Mouse (Mus musculus) liver, embryonic 14.5 days (tissue): ENCODE results near the gene Dtl. TPM values are rescaled to one million over a fixed set of nuclear protein-coding genes. Genes with fewer than 3 reads are reported as not detected.

Experiments
- ATAC-seq: fragments of 200-750 bp; cut with Nextera tagmentation; 2 replicates; pipeline ENCODE4 v1.8.0; 2017; ENCODE audit warnings: moderate number of reproducible peaks, mild to moderate bottlenecking, moderate library complexity; ENCODE audit not compliant: insufficient read depth
- DNase-seq, 3 experiments: peaks; one replicate each; pipeline ENCODE4 v3.0.0-alpha.2; 2012 to 2013; ENCODE audit warnings: low read depth in 3 of 3, low spot score in 3 of 3
- H3K27ac ChIP-seq: fragments of 300-500 bp; sonication (generic); 2 replicates; pipeline ENCODE4 v1.5.1; 2014; ENCODE audit warnings: moderate library complexity, mild to moderate bottlenecking, control low read depth, inconsistent platforms
- H3K27me3 ChIP-seq: fragments of 300-500 bp; sonication (generic); 2 replicates; pipeline ENCODE4 v1.6.1; 2014; ENCODE audit warnings: mild to moderate bottlenecking, low read length, moderate library complexity; ENCODE audit not compliant: control insufficient read depth, insufficient read depth
- H3K36me3 ChIP-seq: fragments of 300-500 bp; sonication (generic); replicated peaks from 2 replicates; pipeline ENCODE4 v1.6.1; 2014; ENCODE audit warnings: low read depth; ENCODE audit not compliant: control insufficient read depth, insufficient read depth
- H3K4me1 ChIP-seq, 2 experiments: fragments of 200-500 bp in 1 of 2; fragments of 300-500 bp in 1 of 2; sonication (generic) in 1 of 2; replicated peaks; 2 replicates each; pipeline ENCODE4 v1.6.1; 2012 to 2014; ENCODE audit warnings: antibody characterized with exemption in 1 of 2, inconsistent platforms in 1 of 2, low read length in 1 of 2; ENCODE audit not compliant: control insufficient read depth in 2 of 2, insufficient read depth in 2 of 2
- H3K4me2 ChIP-seq: fragments of 300-500 bp; sonication (generic); 2 replicates; pipeline ENCODE4 v1.6.1; 2014; ENCODE audit warnings: low read depth, mild to moderate bottlenecking, control low read depth, moderate library complexity
- H3K4me3 ChIP-seq, 2 experiments: fragments of 200-500 bp in 1 of 2; fragments of 300-500 bp in 1 of 2; sonication (generic) in 1 of 2; 2 replicates each; pipeline ENCODE4 v1.5.1; 2012 to 2014; ENCODE audit warnings: low read depth in 2 of 2, low read length in 2 of 2, mild to moderate bottlenecking in 2 of 2, control low read depth in 1 of 2, inconsistent platforms in 1 of 2, moderate library complexity in 1 of 2; ENCODE audit not compliant: insufficient read depth in 1 of 2
- H3K9ac ChIP-seq: fragments of 300-500 bp; sonication (generic); replicated peaks from 2 replicates; pipeline ENCODE4 v1.6.1; 2014; ENCODE audit warnings: mild to moderate bottlenecking, control low read depth, moderate library complexity
- H3K9me3 ChIP-seq: fragments of 300-500 bp; sonication (generic); 2 replicates; pipeline ENCODE4 v1.6.1; 2016; ENCODE audit warnings: low read length, mixed read lengths; ENCODE audit not compliant: control insufficient read depth
- CTCF ChIP-seq: IDR thresholded peaks from 2 replicates; pipeline ENCODE4 v1.5.1; 2016; ENCODE audit warnings: antibody characterized with exemption, low read depth, control low read depth
- EP300 ChIP-seq: IDR thresholded peaks from 2 replicates; pipeline ENCODE4 v1.6.1; 2016; ENCODE audit warnings: antibody characterized with exemption, low read depth
- WGBS: fragments of 180-500 bp; shearing (Covaris S2); extraction: QIAGEN DNeasy Blood & Tissue Kit; methylation state at CpG from one replicate; pipeline ENCODE4 v1.1.7; 2014; ENCODE audit not compliant: insufficient replicate concordance; 5-methylcytosine and 5-hydroxymethylcytosine counted together
- polyA plus RNA-seq, 2 experiments: library from polyadenylated mRNA; depleted of rRNA in 1 of 2; stranded (reverse) in 1 of 2; unstranded in 1 of 2; fragments of >200 nt; fragmentation: Nextera tagmentation in 1 of 2; extraction: Ambion mirVana in 1 of 2; gene quantifications; 2 replicates each; pipeline versions ENCODE4 v1.2.1 to v1.2.3; 2012 to 2014

Gene Dtl
- polyA plus RNA-seq, 2 experiments = 16.6 to 29.0 TPM

- H3K4me2 ChIP-seq = no peak overlapping the region
- no peak for TF ChIP-seq EP300
- no peak; the same call in 1 of the 2 replicates for TF ChIP-seq CTCF
- H3K36me3 ChIP-seq = peaks cover 53% of the 10 kb centered on the region
- H3K4me3 ChIP-seq = no peak overlapping the region
- WGBS = 83% methylated on average over 4 of the region's 4 CpGs
- no peaks in the 10 kb centered on the region for H3K4me1 ChIP-seq
- H3K27ac ChIP-seq = no peak overlapping the region
- no peak overlapping the region for H3K9ac ChIP-seq
- DNase-seq (no peak), ATAC-seq (no peak)
- H3K9me3 ChIP-seq = no peaks in the 10 kb centered on the region
- no peaks in the 10 kb centered on the region for H3K27me3 ChIP-seq
Measured at GRCm38 (mm10) chr1:191584483-191584882, 9.1 kb upstream of the Dtl start.

GRCm38 (mm10) chr1:191583836-191584235 lies 8.5 kb upstream of the Dtl start:
- Histone ChIP-seq H3K4me2 (no peak overlapping the region), H3K36me3 (peaks cover 50% of the 10 kb centered on the region), H3K9me3 (no peaks in the 10 kb centered on the region), H3K27me3 (no peaks in the 10 kb centered on the region), H3K27ac (no peak overlapping the region), H3K4me3 (no peak overlapping the region), H3K9ac (no peak overlapping the region), H3K4me1 (no peaks in the 10 kb centered on the region)
- 82% methylated on average over 4 of the region's 4 CpGs for WGBS
- DNase-seq = no peak
- ATAC-seq = no peak
- TF ChIP-seq CTCF (no peak), EP300 (no peak)

GRCm38 (mm10) chr1:191581641-191582040 lies 6.3 kb upstream of the Dtl start:
- no peak for TF ChIP-seq EP300
- no peak for TF ChIP-seq CTCF
- WGBS = 87% methylated on average over 4 of the region's 4 CpGs
- no peak overlapping the region for H3K27ac ChIP-seq
- no peak overlapping the region for H3K4me3 ChIP-seq
- no peaks in the 10 kb centered on the region for H3K9me3 ChIP-seq
- H3K36me3 ChIP-seq = peaks cover 32% of the 10 kb centered on the region
- DNase-seq (no peak), ATAC-seq (no peak)
- H3K4me2 ChIP-seq = no peak overlapping the region
- no peaks in the 10 kb centered on the region for H3K27me3 ChIP-seq
- peaks cover 3 to 13% of the 10 kb centered on the region in 2 experiments; a peak in 2 of 4 replicates for H3K4me1 ChIP-seq
- no peak overlapping the region for H3K9ac ChIP-seq

- no peaks in the 10 kb centered on the region for H3K27me3 ChIP-seq
- ATAC-seq (no peak), DNase-seq (no peak)
- peaks cover 14% of the 10 kb centered on the region for H3K36me3 ChIP-seq
- no peaks in the 10 kb centered on the region for H3K9me3 ChIP-seq
- no peak overlapping the region for H3K4me3 ChIP-seq
- no peak overlapping the region for H3K27ac ChIP-seq
- no peak overlapping the region for H3K4me2 ChIP-seq
- no peak for TF ChIP-seq EP300
- TF ChIP-seq CTCF = no peak
- H3K4me1 ChIP-seq = peaks cover 3 to 16% of the 10 kb centered on the region in 2 experiments; a peak in 2 of 4 replicates
- 84% methylated on average over 3 of the region's 3 CpGs for WGBS
- no peak overlapping the region for H3K9ac ChIP-seq
Measured at GRCm38 (mm10) chr1:191579524-191579923, 4.2 kb upstream of the Dtl start.

GRCm38 (mm10) chr1:191574871-191575457 lies 380 bp downstream of the Dtl start:
- DNase-seq (peak; percentile 49 to 64 (median 54)), ATAC-seq (peak; percentile 32)
- Histone ChIP-seq H3K27ac (peak overlapping the region; percentile 57), H3K9me3 (no peaks in the 10 kb centered on the region), H3K4me3 (peak overlapping the region; percentile 80 to 85), H3K27me3 (no peaks in the 10 kb centered on the region), H3K4me2 (peak overlapping the region; percentile 69), H3K9ac (peak overlapping the region; percentile 88), H3K4me1 (peaks cover 6 to 18% of the 10 kb centered on the region in 2 experiments; a peak in 2 of 4 replicates), H3K36me3 (peaks cover 8% of the 10 kb centered on the region)
- TF ChIP-seq EP300 (no peak; the same call in 1 of the 2 replicates), CTCF (no peak)
- WGBS = under 1% methylated on average over 52 of the region's 52 CpGs
